Mouse (Mus musculus): ENCODE data around the gene Clrn3. TPM values are rescaled to one million over a fixed set of nuclear protein-coding genes. Genes with fewer than 3 reads are reported as not detected.
A peak's percentile ranks its signal among the peaks of the same experiment; 100 is the strongest.

Gene Clrn3
- polyA plus RNA-seq, 1 experiment from 2014 or later: not detected

DNA sequence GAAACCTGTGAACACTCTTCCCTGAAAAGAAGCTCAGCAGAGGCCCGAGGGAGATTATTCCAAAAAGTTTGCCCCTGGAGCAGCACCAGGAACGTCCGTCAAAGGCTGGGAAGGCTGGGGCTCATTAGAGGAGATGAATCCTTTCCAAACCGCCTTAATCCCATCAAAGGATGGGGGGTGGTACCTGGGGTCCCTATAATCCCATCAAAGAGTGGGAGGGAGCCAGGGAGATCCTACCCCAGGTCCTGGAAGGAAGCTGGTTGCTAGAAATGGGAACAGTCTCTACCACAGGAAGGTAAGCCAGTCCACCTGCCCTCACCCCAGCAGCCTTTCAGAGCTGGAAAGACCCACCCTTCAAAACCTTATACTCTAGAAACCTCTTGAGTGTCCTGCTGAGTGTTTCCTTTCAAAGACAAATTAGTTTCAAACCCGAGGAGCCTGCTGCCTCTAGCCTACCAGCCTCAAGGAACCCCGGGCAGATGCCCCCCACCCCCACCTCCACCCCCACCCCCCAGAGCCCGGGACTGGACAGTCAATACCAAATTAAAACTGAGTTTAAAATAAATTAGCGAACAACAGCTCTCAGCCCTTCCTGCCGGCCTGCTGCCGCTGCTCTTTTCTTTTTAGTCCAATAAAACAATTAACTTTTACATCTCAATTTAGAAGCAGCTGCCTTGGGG is 43.2 kb downstream of the Clrn3 start:
- H3K27ac ChIP-seq (replicated peaks; ENCODE audit: low read depth, low read length): no peak overlapping the region
- H3K4me1 ChIP-seq (ENCODE audit: control insufficient read depth, insufficient read depth, low read length): no peaks in the 10 kb centered on the region
- no peaks in the 10 kb centered on the region for H3K36me3 ChIP-seq (replicated peaks; ENCODE audit: control insufficient read depth, insufficient read depth, low read depth, low read length)
- DNase-seq (ENCODE audit: low spot score) (peak; percentile 24), ATAC-seq (replicated peaks; ENCODE audit: insufficient number of reproducible peaks, low FRiP score, low TSS enrichment, low read depth) (peak; percentile 26; the same call in 1 of the 2 replicates)
- H3K27me3 ChIP-seq (ENCODE audit: control insufficient read depth, insufficient read depth, low read length): no peaks in the 10 kb centered on the region
- H3K4me3 ChIP-seq (ENCODE audit: low read depth, low read length): no peak overlapping the region
- WGBS: 6% methylated on average over 10 of the region's 10 CpGs
- H3K4me2 ChIP-seq (ENCODE audit: low read depth, low read length): no peak overlapping the region
- H3K9ac ChIP-seq (replicated peaks; ENCODE audit: low read length): no peak overlapping the region
- H3K9me3 ChIP-seq (replicated peaks; ENCODE audit: control insufficient read depth, low read length): no peaks in the 10 kb centered on the region

DNA sequence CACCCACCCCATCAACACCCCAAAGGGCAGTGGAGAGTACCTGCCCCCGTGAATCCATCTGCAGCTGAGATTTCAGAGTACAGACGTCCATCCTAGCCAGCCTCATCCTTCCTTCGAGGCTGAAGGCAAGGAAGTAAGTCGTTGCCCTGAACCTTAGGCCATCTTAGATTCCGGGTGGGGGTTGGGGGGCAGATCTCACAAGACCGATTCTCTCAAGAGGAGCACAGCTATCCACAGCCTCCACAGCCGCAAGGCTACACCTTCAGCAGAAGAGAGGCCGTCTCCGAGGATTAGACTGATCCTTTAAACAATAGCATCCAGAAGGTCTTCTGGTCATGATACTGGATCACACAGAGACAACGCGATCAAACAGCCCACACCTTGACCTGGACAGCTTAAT is 44.1 kb downstream of the Clrn3 start:
- no peaks in the 10 kb centered on the region for H3K9me3 ChIP-seq (replicated peaks; ENCODE audit: control insufficient read depth, low read length)
- H3K4me3 ChIP-seq (ENCODE audit: low read depth, low read length): no peak overlapping the region
- ATAC-seq (replicated peaks; ENCODE audit: insufficient number of reproducible peaks, low FRiP score, low TSS enrichment, low read depth) (no peak), DNase-seq (ENCODE audit: low spot score) (no peak)
- no peak overlapping the region for H3K27ac ChIP-seq (replicated peaks; ENCODE audit: low read depth, low read length)
- WGBS: 39% methylated on average over 11 of the region's 11 CpGs
- no peaks in the 10 kb centered on the region for H3K4me1 ChIP-seq (ENCODE audit: control insufficient read depth, insufficient read depth, low read length)
- no peaks in the 10 kb centered on the region for H3K27me3 ChIP-seq (ENCODE audit: control insufficient read depth, insufficient read depth, low read length)
- no peaks in the 10 kb centered on the region for H3K36me3 ChIP-seq (replicated peaks; ENCODE audit: control insufficient read depth, insufficient read depth, low read depth, low read length)
- no peak overlapping the region for H3K4me2 ChIP-seq (ENCODE audit: low read depth, low read length)
- no peak overlapping the region for H3K9ac ChIP-seq (replicated peaks; ENCODE audit: low read length)

DNA sequence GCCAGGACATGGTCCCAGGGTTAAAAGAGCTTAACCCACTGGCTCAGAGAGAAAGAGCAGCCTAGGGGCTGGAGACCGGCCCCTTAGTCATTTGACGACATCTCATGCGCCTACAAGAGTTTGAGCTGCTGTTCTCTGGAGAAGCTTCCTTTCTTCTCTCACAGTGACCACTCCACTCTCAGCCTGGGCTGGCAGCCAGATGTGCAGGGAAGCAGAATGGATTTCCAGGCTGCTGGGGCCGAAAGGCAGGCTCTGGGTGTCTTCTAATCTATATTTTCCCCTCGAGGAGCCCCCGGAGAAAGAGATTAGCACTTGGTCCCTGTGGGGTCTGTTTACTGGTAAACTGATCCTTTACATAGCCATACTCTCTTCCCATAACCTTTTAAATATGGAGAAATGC is 44.7 kb downstream of the Clrn3 start:
- Histone ChIP-seq H3K27ac (replicated peaks; ENCODE audit: low read depth, low read length) (no peak overlapping the region), H3K4me3 (ENCODE audit: low read depth, low read length) (no peak overlapping the region), H3K4me1 (ENCODE audit: control insufficient read depth, insufficient read depth, low read length) (no peaks in the 10 kb centered on the region), H3K27me3 (ENCODE audit: control insufficient read depth, insufficient read depth, low read length) (no peaks in the 10 kb centered on the region), H3K9ac (replicated peaks; ENCODE audit: low read length) (no peak overlapping the region), H3K4me2 (ENCODE audit: low read depth, low read length) (no peak overlapping the region), H3K9me3 (replicated peaks; ENCODE audit: control insufficient read depth, low read length) (no peaks in the 10 kb centered on the region), H3K36me3 (replicated peaks; ENCODE audit: control insufficient read depth, insufficient read depth, low read depth, low read length) (no peaks in the 10 kb centered on the region)
- WGBS: 50% methylated on average over 6 of the region's 6 CpGs
- ATAC-seq (replicated peaks; ENCODE audit: insufficient number of reproducible peaks, low FRiP score, low TSS enrichment, low read depth) (no peak), DNase-seq (ENCODE audit: low spot score) (no peak)

DNA sequence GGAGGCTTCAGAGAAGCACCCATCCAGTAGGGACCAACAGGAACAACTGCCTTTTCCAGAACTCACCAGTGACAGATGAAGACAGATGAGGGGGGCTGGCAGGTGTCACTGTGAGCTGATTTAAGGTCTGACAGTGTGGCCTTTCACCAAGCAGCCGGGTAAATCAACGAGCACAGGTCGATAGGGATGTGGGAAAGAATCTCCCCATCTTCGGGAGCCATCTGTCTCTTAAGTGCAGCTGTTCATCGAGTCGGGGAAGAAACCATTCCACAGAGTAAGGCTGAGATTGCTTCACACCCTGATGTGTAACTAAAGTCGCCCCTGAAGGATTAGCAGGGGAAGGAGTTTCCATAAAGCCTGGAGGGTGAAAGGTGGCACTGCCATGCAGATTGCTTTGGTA is 47.3 kb downstream of the Clrn3 start:
- Histone ChIP-seq H3K27me3 (ENCODE audit: control insufficient read depth, insufficient read depth, low read length) (no peaks in the 10 kb centered on the region), H3K4me1 (ENCODE audit: control insufficient read depth, insufficient read depth, low read length) (no peaks in the 10 kb centered on the region), H3K9me3 (replicated peaks; ENCODE audit: control insufficient read depth, low read length) (no peaks in the 10 kb centered on the region), H3K4me3 (ENCODE audit: low read depth, low read length) (no peak overlapping the region), H3K4me2 (ENCODE audit: low read depth, low read length) (no peak overlapping the region), H3K27ac (replicated peaks; ENCODE audit: low read depth, low read length) (no peak overlapping the region), H3K36me3 (replicated peaks; ENCODE audit: control insufficient read depth, insufficient read depth, low read depth, low read length) (no peaks in the 10 kb centered on the region), H3K9ac (replicated peaks; ENCODE audit: low read length) (no peak overlapping the region)
- no peak for DNase-seq (ENCODE audit: low spot score)
- ATAC-seq (replicated peaks; ENCODE audit: insufficient number of reproducible peaks, low FRiP score, low TSS enrichment, low read depth): no peak
- 61% methylated on average over 7 of the region's 7 CpGs for WGBS

DNA sequence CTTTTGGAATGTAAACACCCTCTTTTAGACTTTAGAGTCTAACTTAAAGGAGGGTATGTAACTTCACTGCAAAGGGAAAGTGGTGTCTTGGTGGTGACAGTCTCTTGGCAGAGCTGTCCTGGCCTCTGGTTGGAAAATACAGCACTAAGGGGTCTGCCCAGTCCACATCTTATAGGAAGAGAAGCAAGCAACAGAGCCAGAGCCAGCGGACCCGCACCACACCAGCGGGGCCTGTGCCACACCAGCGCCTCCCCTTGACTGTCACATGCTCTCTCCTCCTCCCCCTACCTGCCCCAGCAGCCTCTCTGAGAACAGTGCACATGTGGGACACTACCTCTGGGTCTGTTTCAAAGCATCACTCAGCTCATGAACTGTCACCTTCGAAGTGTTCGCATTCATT is 48.5 kb downstream of the Clrn3 start:
- DNase-seq (ENCODE audit: low spot score) (no peak), ATAC-seq (replicated peaks; ENCODE audit: insufficient number of reproducible peaks, low FRiP score, low TSS enrichment, low read depth) (no peak)
- H3K27ac ChIP-seq (replicated peaks; ENCODE audit: low read depth, low read length): no peak overlapping the region
- no peak overlapping the region for H3K4me2 ChIP-seq (ENCODE audit: low read depth, low read length)
- 66% methylated on average over 6 of the region's 6 CpGs for WGBS
- H3K9me3 ChIP-seq (replicated peaks; ENCODE audit: control insufficient read depth, low read length): no peaks in the 10 kb centered on the region
- no peak overlapping the region for H3K4me3 ChIP-seq (ENCODE audit: low read depth, low read length)
- no peak overlapping the region for H3K9ac ChIP-seq (replicated peaks; ENCODE audit: low read length)
- H3K36me3 ChIP-seq (replicated peaks; ENCODE audit: control insufficient read depth, insufficient read depth, low read depth, low read length): no peaks in the 10 kb centered on the region
- H3K4me1 ChIP-seq (ENCODE audit: control insufficient read depth, insufficient read depth, low read length): no peaks in the 10 kb centered on the region
- no peaks in the 10 kb centered on the region for H3K27me3 ChIP-seq (ENCODE audit: control insufficient read depth, insufficient read depth, low read length)

DNA sequence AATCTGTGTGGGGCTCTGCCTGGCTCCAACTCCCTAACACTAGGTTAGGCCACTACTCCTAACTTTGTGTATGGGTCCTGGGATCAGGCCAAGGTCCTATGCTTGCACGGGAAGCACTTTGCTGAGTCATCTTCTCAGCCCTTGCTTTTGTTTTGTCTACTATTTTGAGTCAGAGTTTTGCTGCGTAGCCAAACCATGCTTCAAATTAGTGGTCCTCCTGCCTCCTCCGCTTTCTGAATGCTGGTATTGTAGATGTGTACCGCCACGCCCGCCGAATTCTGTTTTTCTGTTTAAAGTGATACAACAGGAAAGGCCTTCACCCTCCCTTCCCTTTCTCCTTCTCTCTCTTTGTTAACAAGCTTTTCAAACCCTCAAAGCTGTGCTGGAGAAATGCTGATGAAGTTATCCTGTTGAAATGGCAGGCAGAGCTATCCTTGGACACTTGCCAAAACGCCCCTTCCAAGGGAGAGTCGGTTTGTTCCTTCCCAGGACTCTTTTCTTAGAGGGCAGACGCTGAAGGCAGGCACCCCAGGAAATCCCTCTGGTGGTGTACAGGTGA is 49.1 kb downstream of the Clrn3 start:
- Histone ChIP-seq H3K27me3 (ENCODE audit: control insufficient read depth, insufficient read depth, low read length) (no peaks in the 10 kb centered on the region), H3K36me3 (replicated peaks; ENCODE audit: control insufficient read depth, insufficient read depth, low read depth, low read length) (no peaks in the 10 kb centered on the region), H3K9ac (replicated peaks; ENCODE audit: low read length) (no peak overlapping the region), H3K4me2 (ENCODE audit: low read depth, low read length) (no peak overlapping the region), H3K27ac (replicated peaks; ENCODE audit: low read depth, low read length) (no peak overlapping the region), H3K9me3 (replicated peaks; ENCODE audit: control insufficient read depth, low read length) (no peaks in the 10 kb centered on the region), H3K4me3 (ENCODE audit: low read depth, low read length) (no peak overlapping the region), H3K4me1 (ENCODE audit: control insufficient read depth, insufficient read depth, low read length) (no peaks in the 10 kb centered on the region)
- WGBS: 53% methylated on average over 10 of the region's 10 CpGs
- ATAC-seq (replicated peaks; ENCODE audit: insufficient number of reproducible peaks, low FRiP score, low TSS enrichment, low read depth): no peak
- peak; percentile 41 for DNase-seq (ENCODE audit: low spot score)

DNA sequence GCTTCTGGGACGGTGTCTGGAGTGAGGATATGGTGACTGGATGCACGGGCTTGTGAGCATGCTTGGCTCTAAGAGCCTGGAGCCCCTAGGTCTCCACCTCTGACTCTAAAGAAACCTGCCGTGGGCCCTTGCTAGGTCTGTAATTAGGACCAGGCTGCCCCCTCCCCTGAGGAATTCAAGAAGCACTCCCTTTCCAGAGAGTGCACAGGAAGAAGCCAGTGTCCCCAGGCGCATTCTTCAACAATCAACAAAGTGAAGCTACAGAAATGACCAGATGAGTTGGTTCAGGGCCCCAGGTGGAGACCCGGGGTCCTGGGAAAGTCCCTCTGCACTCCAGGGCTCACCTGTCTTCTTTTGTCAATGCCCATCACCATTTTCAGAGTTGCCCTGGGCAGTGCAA is 51.2 kb downstream of the Clrn3 start:
- Histone ChIP-seq H3K36me3 (replicated peaks; ENCODE audit: control insufficient read depth, insufficient read depth, low read depth, low read length) (no peaks in the 10 kb centered on the region), H3K4me1 (ENCODE audit: control insufficient read depth, insufficient read depth, low read length) (no peaks in the 10 kb centered on the region), H3K9me3 (replicated peaks; ENCODE audit: control insufficient read depth, low read length) (no peaks in the 10 kb centered on the region), H3K27me3 (ENCODE audit: control insufficient read depth, insufficient read depth, low read length) (no peaks in the 10 kb centered on the region), H3K4me2 (ENCODE audit: low read depth, low read length) (no peak overlapping the region), H3K27ac (replicated peaks; ENCODE audit: low read depth, low read length) (no peak overlapping the region), H3K9ac (replicated peaks; ENCODE audit: low read length) (no peak overlapping the region), H3K4me3 (ENCODE audit: low read depth, low read length) (no peak overlapping the region)
- ATAC-seq (replicated peaks; ENCODE audit: insufficient number of reproducible peaks, low FRiP score, low TSS enrichment, low read depth) (no peak), DNase-seq (ENCODE audit: low spot score) (peak; percentile 64)
- WGBS: 10% methylated on average over 5 of the region's 5 CpGs

DNA sequence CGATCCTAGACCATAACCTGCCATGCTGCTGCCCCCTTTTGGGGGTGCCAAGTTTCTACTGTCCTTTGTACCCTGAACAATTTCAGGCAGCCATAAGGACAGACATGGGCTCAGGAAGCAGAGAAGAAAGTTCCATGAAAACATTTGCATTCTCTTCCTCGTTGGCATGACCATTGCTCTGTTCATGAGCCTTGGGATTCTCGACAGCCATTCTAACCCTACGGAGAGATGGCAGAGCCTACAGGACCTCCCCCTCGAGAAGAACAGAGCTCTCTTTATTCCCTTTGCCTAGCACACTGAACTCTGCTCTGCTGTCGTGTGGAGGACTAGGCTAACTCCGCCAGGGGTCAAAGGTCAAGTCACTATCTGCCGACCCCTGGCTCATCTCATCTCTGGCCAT is 52.5 kb downstream of the Clrn3 start:
- no peaks in the 10 kb centered on the region for H3K9me3 ChIP-seq (replicated peaks; ENCODE audit: control insufficient read depth, low read length)
- no peak for DNase-seq (ENCODE audit: low spot score)
- 28% methylated on average over 8 of the region's 8 CpGs for WGBS

More for the DNA sequence above, 52.5 kb downstream of the Clrn3 start:
- H3K4me2 ChIP-seq (ENCODE audit: low read depth, low read length): no peak overlapping the region
- H3K4me1 ChIP-seq (ENCODE audit: control insufficient read depth, insufficient read depth, low read length): no peaks in the 10 kb centered on the region
- H3K4me3 ChIP-seq (ENCODE audit: low read depth, low read length): no peak overlapping the region
- H3K27me3 ChIP-seq (ENCODE audit: control insufficient read depth, insufficient read depth, low read length): no peaks in the 10 kb centered on the region
- no peak for ATAC-seq (replicated peaks; ENCODE audit: insufficient number of reproducible peaks, low FRiP score, low TSS enrichment, low read depth)
- H3K27ac ChIP-seq (replicated peaks; ENCODE audit: low read depth, low read length): no peak overlapping the region
- H3K36me3 ChIP-seq (replicated peaks; ENCODE audit: control insufficient read depth, insufficient read depth, low read depth, low read length): no peaks in the 10 kb centered on the region
- H3K9ac ChIP-seq (replicated peaks; ENCODE audit: low read length): no peak overlapping the region
